Mouse (Mus musculus) small intestine, adult 2 months (tissue): ENCODE data around the gene Slc6a20a. TPM values are rescaled to one million over a fixed set of nuclear protein-coding genes. Genes with fewer than 3 reads are reported as not detected.
A peak's percentile ranks its signal among the peaks of the same experiment; 100 is the strongest.

Source experiments
- H3K27ac ChIP-seq: fragments of 200-500 bp; 2 replicates; pipeline ENCODE4 v1.5.1; 2012; ENCODE audit warnings: low read depth, low read length, control low read depth, inconsistent platforms; ENCODE audit not compliant: insufficient read depth
- H3K27me3 ChIP-seq: fragments of 200-500 bp; 2 replicates; pipeline ENCODE4 v1.6.1; 2012; ENCODE audit warnings: mild to moderate bottlenecking, moderate library complexity, low read length, inconsistent platforms; ENCODE audit not compliant: control insufficient read depth, insufficient read depth
- H3K36me3 ChIP-seq: fragments of 200-500 bp; 2 replicates; pipeline ENCODE4 v1.6.1; 2012; ENCODE audit warnings: mild to moderate bottlenecking, low read length, control low read depth, inconsistent platforms; ENCODE audit not compliant: control insufficient read depth, insufficient read depth
- H3K4me1 ChIP-seq: fragments of 200-500 bp; 2 replicates; pipeline ENCODE4 v1.6.1; 2012; ENCODE audit warnings: low read length, inconsistent platforms, mixed read lengths; ENCODE audit not compliant: control insufficient read depth, insufficient read depth, insufficient read length
- H3K4me3 ChIP-seq: fragments of 200-500 bp; 2 replicates; pipeline ENCODE4 v1.5.1; 2012; ENCODE audit warnings: low read depth, mild to moderate bottlenecking, control low read depth, inconsistent platforms, low read length, moderate library complexity
- CTCF ChIP-seq: fragments of 200-500 bp; IDR thresholded peaks from 2 replicates; pipeline ENCODE4 v1.5.1; 2012; ENCODE audit warnings: low read depth, mild to moderate bottlenecking, control low read depth, inconsistent platforms, low read length, moderate library complexity, mixed read lengths; ENCODE audit not compliant: insufficient replicate concordance, insufficient read length; ENCODE audit errors: extremely low read depth
- POLR2A ChIP-seq: fragments of 200-500 bp; IDR thresholded peaks from 2 replicates; pipeline ENCODE4 v1.6.1; 2012; ENCODE audit warnings: low read depth, mild to moderate bottlenecking, control low read depth, inconsistent platforms, low read length, moderate library complexity
- WGBS: fragments of 180-500 bp; shearing (Covaris S2); methylation state at CpG from one replicate; pipeline ENCODE4 v1.1.7; 2018; 5-methylcytosine and 5-hydroxymethylcytosine counted together
- polyA plus RNA-seq: library from polyadenylated mRNA; depleted of rRNA; stranded (reverse); fragments of >200 nt; gene quantifications from 2 replicates; pipeline ENCODE4 v1.2.3, GENCODE M21; 2012; rRNA removed

Gene Slc6a20a
- polyA plus RNA-seq = 120 and 187 TPM in 2 replicates

- H3K4me3 ChIP-seq = peak within 1 kb of the TSS; percentile 75
- no peaks in the 10 kb centered on the region for H3K27me3 ChIP-seq
- H3K27ac ChIP-seq = peak within 1 kb of the TSS; percentile 89
- whole genome bisulfite sequencing = 1% methylated on average over 73 of the region's 73 CpGs
- TF ChIP-seq CTCF (no peak), POLR2A (peak; percentile 65)
- peaks cover 3% of the 10 kb centered on the region; the same call in 1 of the 2 replicates for H3K4me1 ChIP-seq
- peaks cover 5% of the 10 kb centered on the region for H3K36me3 ChIP-seq
Measured at GRCm38 (mm10) chr9:123678327-123679105, at the start of gene Slc6a20a, which contains the start of gene Ccr9. Gene Slc6a20a (minus strand): TSS chr9:123678885. Gene Ccr9 (plus strand): TSS chr9:123678439.

- H3K4me3 ChIP-seq = no peak overlapping the region
- TF ChIP-seq POLR2A = no peak
- no peak for TF ChIP-seq CTCF
- H3K27me3 ChIP-seq = peaks cover 3% of the 10 kb centered on the region; the same call in 1 of the 2 replicates
- no peaks in the 10 kb centered on the region for H3K4me1 ChIP-seq
- H3K27ac ChIP-seq = 0 out of 2 replicates have a peak overlapping the region, but pooled peaks have one; percentile 2
- 52% methylated on average over 2 of the region's 2 CpGs for WGBS
- H3K36me3 ChIP-seq = no peaks in the 10 kb centered on the region
Measured at GRCm38 (mm10) chr9:123722737-123723493, 44.2 kb upstream of the Slc6a20a start.

GRCm38 (mm10) chr9:123717186-123718008 lies 38.7 kb upstream of the Slc6a20a start, which contains the start of gene Lztfl1:
Gene Lztfl1 (minus strand): TSS chr9:123717697.
- Histone ChIP-seq H3K27me3 (peaks cover 3% of the 10 kb centered on the region; the same call in 1 of the 2 replicates), H3K4me3 (peak within 1 kb of the TSS; percentile 83), H3K27ac (peak within 1 kb of the TSS; percentile 32; the same call in 1 of the 2 replicates), H3K36me3 (0 out of 2 replicates have a peak, but pooled peaks cover under 1% of the 10 kb centered on the region), H3K4me1 (peaks cover 5% of the 10 kb centered on the region; the same call in 1 of the 2 replicates)
- under 1% methylated on average over 55 of the region's 55 CpGs for WGBS
- no peak for TF ChIP-seq CTCF
- TF ChIP-seq POLR2A = no peak; the same call in none of the 2 replicates

- TF ChIP-seq CTCF (no peak), POLR2A (no peak)
- no peak overlapping the region for H3K4me3 ChIP-seq
- H3K27me3 ChIP-seq = peaks cover under 1% of the 10 kb centered on the region; the same call in 1 of the 2 replicates
- 25% methylated on average over 3 of the region's 3 CpGs for WGBS
- H3K36me3 ChIP-seq = 0 out of 2 replicates have a peak, but pooled peaks cover 4% of the 10 kb centered on the region
- no peak overlapping the region for H3K27ac ChIP-seq
- H3K4me1 ChIP-seq = peaks cover 5% of the 10 kb centered on the region; the same call in 1 of the 2 replicates
Measured at GRCm38 (mm10) chr9:123716301-123716700, 37.6 kb upstream of the Slc6a20a start.

GRCm38 (mm10) chr9:123713111-123713510 lies 34.4 kb upstream of the Slc6a20a start:
- Histone ChIP-seq H3K36me3 (peaks cover 8% of the 10 kb centered on the region; the same call in 1 of the 2 replicates), H3K4me1 (peaks cover 5% of the 10 kb centered on the region; the same call in 1 of the 2 replicates)

GRCm38 (mm10) chr9:123709226-123709625 lies 30.5 kb upstream of the Slc6a20a start:
- Histone ChIP-seq H3K27me3 (no peaks in the 10 kb centered on the region), H3K4me3 (no peak overlapping the region), H3K4me1 (no peaks in the 10 kb centered on the region), H3K36me3 (peaks cover 14% of the 10 kb centered on the region), H3K27ac (no peak overlapping the region)
- WGBS = 30% methylated on average over 2 of the region's 2 CpGs
- no peak for TF ChIP-seq POLR2A
- TF ChIP-seq CTCF = no peak

More at GRCm38 (mm10) chr9:123713111-123713510, 34.4 kb upstream of the Slc6a20a start:
- TF ChIP-seq POLR2A (no peak), CTCF (no peak)
- H3K27ac ChIP-seq = no peak overlapping the region
- H3K4me3 ChIP-seq = no peak overlapping the region
- no peaks in the 10 kb centered on the region for H3K27me3 ChIP-seq
- WGBS = 76% methylated on average over 2 of the region's 2 CpGs
